Mouse (Mus musculus) urinary bladder, postnatal 14 days (tissue): ENCODE data around the gene Oaf.

Source experiments
- DNase-seq: peaks from one replicate; pipeline ENCODE4 v3.0.0; 2021; ENCODE audit warnings: low spot score

Gene Oaf

GRCm38 (mm10) chr9:43242432-43242831 lies 2.7 kb upstream of the Oaf start:
- DNase-seq = no peak

GRCm38 (mm10) chr9:43241970-43242369 lies 2.3 kb upstream of the Oaf start:
- DNase-seq = no peak

- DNase-seq = no peak
Measured at GRCm38 (mm10) chr9:43241291-43241690, 1.6 kb upstream of the Oaf start.

DNA sequence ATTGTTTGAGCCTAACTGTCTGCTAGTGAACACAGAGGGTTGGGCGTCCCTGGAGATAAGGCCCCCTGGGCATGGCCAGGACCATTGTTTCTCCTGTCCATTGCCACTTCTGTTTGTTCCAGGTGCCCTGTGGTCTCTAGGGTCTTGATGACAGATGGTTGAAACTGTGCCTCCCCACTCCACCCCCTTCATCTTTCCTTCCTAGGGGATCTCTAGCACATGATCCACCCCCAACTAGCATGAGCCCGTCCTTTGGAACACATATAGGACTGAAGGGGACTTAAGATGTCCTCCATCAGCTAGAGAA lies 836 bp upstream of the Oaf start:
- DNase-seq = no peak

DNA sequence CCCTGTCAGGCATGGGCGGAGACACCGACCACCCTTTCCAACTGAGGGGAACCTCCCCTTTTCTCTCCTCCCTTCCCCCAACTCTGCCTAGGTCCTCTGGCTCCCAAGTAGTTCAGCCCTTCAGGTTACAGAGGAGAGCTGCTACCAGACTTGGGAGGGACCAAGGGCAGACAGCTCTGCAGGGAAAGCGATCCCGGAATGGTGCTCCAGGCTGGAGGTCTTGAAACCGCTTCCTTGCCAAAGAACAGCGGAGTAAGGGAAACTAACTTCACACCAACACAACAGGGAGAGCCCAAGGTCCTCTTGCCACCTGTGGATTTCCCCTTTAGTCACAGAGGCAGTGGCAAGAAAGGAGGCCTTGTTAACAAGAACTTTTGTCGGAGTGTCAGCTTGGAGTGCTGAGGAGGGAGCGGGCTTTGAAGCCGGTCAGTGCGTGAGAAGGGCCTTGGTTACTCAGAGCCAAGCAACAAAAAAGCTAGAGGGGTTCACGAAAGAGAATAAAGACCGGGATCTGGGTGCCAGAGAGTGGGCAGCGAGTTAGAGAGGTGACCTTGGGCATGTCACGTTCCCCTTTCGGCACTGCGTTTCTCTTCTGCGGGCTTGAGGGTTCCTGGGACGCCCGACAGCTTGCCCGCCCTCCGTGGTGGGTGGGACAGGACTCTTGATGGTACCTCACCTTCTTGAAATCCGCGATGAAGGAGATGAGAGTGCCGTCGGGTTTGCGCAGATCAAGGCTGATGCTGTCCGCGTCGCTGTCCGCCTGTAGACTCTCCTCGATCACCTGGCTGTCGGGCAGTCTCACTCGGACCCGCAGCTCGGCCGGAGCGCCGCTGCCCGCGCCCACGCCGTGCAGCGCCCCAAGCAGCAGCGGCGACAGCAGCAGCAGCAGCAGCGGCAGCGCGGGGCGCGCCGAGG lies 823 bp downstream of the Oaf start:
- no peak for DNase-seq

GRCm38 (mm10) chr9:43238167-43238566 lies 1.5 kb downstream of the Oaf start:
- no peak for DNase-seq

DNA sequence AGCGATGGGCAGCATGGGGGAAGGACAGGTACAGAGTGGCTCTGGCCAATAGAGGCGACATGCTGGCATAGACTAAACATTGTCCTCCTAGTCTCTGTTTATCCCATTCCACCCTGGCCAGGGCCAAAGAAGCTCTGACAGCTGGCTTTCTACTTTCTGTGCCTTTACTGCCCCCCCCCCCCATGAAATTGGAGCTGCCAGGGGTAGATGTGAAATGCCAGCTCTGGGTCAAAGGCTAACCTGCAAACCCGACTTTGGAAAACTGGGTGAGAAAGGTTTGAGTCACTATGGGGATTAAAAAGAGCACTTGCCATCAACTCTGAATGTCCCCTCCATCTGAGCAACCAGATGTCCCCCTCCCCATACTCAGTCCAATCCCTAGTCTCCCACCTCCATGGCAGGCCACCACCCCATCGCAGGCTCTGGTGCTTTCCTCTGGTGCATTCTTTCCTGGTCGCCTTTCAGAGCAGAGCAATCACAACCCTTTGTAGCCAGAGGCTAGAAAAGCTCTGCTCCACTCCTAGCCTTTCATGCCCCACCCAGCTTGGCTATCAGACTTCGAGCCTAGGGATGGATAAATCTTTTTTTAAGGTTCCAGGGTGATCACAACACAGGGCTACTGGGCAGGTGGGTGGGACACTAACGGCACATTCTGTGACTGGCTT lies 2.5 kb downstream of the Oaf start:
- no peak for DNase-seq

GRCm38 (mm10) chr9:43236576-43236975 lies 3.1 kb downstream of the Oaf start:
- DNase-seq = no peak

GRCm38 (mm10) chr9:43236106-43236505 lies 3.6 kb downstream of the Oaf start:
- no peak for DNase-seq

GRCm38 (mm10) chr9:43235336-43235735 lies 4.4 kb downstream of the Oaf start:
- no peak for DNase-seq

DNA sequence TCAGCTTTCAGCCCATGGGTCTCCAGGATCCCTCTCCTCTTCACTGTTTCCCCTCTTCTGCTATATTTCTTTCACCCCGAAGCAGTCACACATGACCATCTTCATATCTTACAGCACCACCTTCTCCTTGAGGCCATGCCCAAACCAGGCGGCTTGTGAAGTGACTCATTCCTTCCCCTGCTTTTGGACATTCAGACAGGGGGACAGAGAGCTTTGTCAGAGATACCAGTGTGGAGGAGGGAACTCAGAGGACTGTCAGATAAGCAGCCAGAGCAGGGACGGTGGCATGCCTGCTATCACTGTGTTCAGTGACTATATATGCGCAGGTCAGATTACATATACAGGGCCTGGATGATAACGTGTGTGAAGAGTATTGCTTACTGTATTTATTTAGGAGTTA lies 5.2 kb downstream of the Oaf start:
- DNase-seq = no peak

DNA sequence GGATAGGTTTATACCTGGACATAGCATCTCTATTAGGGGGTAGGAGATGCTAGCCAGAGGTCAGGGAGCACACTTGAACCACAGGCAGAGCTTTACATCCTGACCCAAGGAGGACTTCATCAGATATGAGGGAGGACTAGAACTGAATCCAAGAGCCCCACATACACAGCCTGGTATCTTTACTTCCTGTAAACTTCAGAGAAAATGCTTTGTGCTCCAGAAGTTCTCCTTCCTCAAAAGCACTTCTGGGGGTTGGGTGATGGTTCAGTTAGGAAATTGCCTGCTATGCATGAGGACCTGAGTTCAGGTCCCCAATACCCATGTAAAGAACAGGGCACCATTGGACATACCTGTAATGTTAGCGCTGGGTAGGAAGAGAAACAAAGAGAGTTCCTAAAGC lies 6.2 kb downstream of the Oaf start:
- DNase-seq = no peak

GRCm38 (mm10) chr9:43233044-43233443 lies 6.7 kb downstream of the Oaf start:
- DNase-seq = no peak

GRCm38 (mm10) chr9:43232286-43232685 lies 7.4 kb downstream of the Oaf start:
- no peak for DNase-seq

- peak; percentile 60 for DNase-seq
Measured at GRCm38 (mm10) chr9:43231805-43232204, 7.9 kb downstream of the Oaf start.

DNA sequence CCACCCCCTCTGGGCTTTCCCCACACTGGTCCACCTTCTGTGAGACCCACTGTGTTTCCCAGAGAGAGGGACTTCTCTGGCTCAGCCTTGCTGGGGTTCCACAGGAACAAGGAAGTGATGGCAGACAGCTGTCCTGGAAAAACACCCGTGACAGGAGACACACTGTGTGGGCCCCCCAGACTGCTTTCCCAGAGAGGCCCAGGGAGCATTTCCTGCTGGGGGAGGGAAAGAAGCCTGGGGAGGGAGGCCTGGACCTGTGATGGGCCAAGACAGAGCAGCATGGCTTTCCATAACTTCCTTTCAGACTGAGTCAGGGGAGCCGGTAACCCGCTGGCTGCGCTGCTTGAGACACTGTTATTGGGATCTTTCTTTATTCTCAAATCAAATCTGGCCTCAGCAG lies 8.8 kb downstream of the Oaf start:
- DNase-seq = no peak

DNA sequence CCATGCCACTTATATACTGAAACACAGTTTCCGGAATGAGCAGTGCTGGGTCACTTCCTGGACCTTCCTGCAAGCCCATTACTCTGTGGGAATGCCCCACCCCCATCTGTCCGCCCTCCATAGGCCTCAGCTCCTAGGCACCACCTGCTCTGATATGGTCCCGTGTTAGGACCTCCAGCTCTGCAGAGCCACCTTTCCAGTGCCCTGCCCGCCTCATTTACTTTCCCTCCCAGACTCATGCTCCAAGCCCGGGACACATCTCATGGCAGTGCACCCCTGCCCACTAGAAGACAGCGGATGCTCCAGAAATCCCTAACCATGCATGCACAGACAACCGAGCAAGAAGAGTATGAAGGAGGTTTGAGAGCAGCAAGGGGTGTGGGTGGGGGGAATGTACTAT lies 9.7 kb downstream of the Oaf start:
- DNase-seq = no peak

- DNase-seq = no peak
Measured at GRCm38 (mm10) chr9:43229398-43229895, 10.3 kb downstream of the Oaf start.

GRCm38 (mm10) chr9:43228745-43229144 lies 11.0 kb downstream of the Oaf start:
- DNase-seq = no peak

DNA sequence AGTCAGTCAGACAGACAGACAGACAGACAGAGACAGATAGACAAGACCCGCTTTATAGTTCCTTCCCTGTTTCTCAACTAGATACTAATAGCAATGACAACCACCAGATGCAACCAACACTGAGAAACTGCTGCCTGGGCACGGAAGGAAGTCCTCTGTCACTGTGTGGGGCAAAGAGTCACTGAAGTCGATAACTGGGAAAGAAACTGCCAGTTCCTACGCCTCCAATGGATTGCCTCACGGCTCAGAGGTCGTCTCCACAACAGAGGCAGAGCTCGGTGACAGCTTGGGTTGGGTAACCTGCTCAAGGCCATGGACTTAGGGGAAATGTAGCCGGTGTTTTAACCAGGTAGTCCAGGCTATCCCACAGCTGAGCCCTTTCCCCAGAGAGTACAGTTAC lies 12.1 kb downstream of the Oaf start:
- no peak for DNase-seq

DNA sequence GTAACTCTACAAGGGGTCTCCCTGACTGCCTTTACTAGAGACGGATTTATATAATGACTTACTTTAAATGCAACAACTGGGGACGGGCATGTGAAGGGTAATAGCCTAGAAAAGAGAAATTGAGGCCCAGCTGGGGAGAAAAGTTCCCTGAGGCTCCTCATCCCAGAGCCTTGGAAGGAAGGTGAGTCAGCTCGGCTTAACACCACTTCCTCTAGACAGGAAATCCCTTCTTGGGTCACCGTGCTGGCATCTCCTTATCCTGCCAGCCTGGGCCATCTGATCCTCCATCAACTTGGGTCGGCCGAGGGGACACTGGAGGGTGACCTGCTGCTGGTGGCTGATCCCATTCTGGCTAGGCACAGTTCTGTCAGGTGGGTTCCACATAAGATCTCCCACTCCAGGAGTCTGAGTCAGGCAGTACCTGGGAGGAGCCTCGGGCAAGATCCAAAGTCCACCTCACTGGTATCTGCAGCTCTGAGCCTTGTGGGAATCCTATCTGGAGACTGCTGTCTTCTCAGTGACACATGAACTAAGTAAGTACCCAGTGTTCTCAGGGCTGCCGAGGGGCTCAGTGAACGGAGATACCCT lies 13.0 kb downstream of the Oaf start:
- DNase-seq = no peak

- DNase-seq = no peak
Measured at GRCm38 (mm10) chr9:43225481-43225880, 14.2 kb downstream of the Oaf start.

DNA sequence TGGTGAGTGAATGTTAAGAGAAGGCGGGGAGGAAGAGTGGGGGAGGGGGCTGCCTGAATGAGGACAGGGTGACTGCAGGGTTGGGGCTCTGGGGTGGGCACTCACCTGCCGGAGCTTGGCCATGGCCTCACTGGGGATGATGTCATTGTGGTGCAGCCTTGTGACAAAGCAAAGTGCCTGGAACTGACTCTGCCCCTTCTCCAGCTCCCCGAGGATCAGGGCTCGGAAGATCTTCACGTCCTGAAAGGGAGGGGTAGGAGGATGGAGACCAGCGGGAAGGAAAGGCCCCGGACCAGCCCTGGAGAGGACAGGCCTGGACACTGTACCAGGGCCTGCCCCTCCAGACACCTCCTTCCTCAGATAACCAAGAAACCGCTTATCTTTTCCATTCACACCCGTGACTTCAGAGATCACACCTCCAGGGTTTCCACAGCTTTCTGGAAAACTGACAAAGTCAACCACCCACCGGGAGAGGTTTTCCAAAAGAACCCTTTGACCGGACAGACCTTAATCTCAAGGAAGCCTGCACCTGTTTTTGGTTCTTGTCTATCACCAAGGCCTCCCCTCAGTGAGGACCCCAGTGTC lies 14.8 kb downstream of the Oaf start:
- DNase-seq = no peak
